Mouse (Mus musculus): Measurements from ENCODE around the gene Cfap100. TPM values are rescaled to one million over a fixed set of nuclear protein-coding genes. Genes with fewer than 3 reads are reported as not detected.

Gene Cfap100
- total RNA-seq, 2 experiments from 2014 or later: 4.9 to 5.3 TPM

DNA sequence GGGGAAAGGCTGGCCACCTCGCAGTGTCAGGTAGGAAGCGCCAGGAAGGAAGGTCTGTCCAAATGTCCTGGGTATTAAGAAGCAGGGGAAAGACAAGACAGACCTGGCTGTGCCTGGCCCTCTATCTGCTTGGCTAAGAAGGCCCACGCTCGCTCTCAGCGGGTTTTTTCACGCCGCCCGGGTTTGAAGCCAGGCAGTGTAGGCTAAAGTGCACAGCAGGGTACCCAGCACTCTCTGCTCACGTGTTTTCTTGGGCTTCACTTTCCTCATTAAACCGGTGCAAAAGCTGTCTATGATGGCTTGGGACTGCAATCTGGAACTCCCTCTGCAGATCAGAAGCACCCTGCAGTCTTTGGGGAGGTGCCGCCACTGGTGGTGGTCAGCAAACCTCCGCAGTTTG is 33.2 kb upstream of the Cfap100 start:
- DNase-seq (ENCODE audit: low spot score in 2 of 2): no peak

DNA sequence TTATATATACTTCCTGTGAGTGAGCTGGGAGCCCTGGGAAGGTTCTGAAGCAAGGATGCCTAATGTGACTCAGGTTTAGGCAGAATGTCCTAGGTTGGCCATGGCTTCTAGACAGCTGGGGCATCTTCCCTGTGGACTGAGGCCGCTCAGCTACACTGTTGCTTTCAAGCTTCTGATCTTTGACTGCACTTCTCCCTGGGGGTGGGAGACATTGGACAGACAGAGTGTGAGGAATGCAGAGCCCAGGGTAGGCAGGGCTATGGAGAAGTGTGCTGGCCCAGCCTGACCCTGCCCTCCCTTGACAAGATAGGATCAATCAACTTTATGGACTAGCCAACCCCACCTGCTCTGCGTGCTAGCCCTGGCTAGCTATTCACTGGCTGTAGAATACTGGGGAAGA is 32.6 kb upstream of the Cfap100 start:
- DNase-seq (ENCODE audit: low spot score in 2 of 2): no peak

DNA sequence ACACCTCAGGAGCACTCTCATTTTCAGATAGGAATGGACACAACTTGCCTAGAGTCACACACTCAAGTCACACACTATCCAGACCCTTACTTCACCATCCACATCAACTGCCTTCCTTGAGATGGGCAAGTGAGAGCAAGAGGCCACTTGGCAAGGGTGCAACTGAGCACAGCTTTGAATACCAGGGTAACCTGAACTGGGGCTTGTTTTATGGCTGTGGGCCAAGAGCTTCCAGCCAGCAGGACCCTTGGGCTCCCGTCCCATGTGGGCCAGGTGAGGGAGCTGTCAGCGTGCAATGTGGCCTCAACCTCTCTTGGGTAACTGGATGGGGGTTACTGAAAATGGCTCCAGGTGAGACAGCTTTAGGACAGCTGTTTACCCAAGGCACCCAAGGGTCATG is 28.8 kb upstream of the Cfap100 start:
- DNase-seq (ENCODE audit: low spot score in 2 of 2): no peak

DNA sequence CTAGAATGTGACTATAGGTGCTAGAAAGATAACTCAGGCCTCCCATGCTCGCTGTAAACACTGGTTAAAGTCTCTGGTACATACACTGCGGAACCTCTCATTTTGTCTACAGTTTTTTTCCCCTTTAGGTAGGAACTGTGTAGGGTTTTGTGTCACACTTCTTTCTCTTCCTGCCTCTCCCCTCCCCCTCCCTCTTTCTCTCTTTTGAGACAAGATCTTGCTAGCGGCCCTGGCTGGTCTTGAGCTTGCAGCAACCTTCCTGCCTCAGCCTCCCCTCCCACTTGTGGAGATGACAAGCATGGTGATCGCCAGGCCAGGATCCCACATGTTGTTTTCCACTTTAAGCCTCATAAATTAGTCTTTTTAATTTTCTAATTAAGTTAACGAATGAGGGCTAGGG is 25.2 kb upstream of the Cfap100 start:
- no peak for DNase-seq (ENCODE audit: low spot score in 2 of 2)

DNA sequence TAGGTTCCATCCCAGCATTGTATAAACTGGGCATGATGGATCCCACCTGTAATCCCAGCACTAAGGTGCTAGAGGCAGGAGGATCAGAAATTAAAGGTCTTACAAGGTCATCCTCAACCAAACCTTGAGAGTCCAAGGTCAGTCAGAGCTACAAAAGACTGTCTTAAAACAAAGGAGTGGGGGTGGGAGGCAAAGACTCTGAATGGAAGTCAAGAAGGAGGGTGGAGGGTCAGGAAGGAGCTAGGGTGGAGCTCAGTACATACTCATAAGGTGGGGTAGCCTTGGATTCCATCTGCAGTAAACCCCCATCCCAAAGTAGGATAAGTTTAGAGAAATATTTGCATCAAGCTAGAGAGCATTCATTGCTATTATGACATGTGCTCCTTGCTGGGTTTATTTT is 24.0 kb upstream of the Cfap100 start:
- DNase-seq (ENCODE audit: low spot score in 2 of 2): no peak

DNA sequence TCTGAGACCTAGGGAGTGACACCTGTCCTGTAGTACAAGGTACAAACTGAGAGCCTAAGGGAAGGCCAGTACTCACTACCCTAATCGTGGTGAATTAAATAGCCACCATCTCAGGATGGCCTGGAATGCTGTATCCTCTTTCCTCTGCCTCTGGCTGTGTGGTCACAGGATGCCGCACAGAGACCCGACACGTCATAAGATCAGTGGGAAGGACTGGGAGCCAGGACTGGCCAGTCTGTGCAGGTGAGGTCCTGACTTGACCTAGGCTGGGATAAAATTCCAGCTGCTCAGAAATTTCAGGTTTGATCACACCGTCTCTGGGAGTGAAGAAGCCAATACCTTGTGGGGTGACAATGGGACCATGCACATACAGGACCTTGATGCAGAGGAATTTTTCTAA is 22.9 kb upstream of the Cfap100 start:
- DNase-seq (ENCODE audit: low spot score in 2 of 2): no peak

DNA sequence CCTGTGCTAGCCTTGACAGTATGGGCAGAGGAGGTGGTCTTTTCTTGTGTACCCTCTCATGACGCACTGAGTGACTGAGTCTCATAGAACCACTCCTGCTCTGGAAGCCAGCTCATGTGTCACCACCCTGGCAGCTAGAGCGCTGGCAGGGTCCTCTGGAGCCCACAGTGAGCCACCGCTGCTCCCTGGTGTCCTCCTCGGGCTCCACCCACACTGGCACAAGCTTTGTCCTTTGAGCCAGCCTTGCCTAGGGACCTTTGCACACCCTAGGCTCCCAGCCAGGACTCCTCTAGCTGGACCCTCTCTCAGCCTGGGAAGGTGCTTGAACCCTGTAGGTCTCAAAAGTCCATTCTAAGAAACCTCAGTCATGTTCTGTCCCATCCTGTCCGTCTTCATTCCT is 22.1 kb upstream of the Cfap100 start:
- no peak for DNase-seq (ENCODE audit: low spot score in 2 of 2)

DNA sequence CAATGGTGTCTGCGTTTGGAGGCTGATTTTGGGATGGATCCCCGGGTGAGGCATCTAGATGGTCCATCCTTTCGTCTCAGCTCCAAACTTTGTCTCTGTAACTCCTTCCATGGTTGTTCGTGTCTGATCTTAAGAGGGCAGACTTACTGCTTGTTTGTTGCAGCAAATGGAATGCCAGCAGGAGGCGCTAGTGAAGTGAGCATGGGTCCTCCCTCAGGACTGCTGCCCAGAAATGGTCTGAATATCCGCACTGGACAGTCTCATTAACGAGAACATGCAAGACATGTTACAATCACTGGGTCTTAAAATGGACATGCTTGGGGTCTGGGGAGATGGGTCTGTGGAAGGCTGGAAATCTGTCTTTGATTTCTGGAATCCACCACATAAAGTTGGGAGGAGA is 21.6 kb upstream of the Cfap100 start:
- peak; percentile 80 to 92 for DNase-seq (ENCODE audit: low spot score in 2 of 2)

DNA sequence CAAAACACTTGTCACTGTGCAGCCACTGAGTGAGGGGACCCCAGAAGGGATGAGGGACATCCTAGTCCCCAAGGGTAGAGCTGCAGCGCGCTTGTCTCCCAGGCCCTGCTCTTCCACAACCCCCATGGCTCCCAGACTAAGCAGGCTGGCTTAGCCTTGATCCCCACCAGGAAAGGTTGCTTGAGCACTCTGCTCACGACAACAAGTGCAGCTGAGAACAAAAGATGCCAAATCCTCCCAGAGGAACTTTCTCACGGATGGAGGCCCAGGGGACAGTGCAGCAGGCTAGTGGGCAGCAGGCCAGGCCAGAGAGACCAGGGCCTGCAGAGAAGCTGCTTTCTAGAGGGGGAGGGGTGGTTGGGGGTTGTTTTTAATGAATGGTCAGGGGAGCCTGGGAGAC is 18.3 kb upstream of the Cfap100 start:
- no peak for DNase-seq (ENCODE audit: low spot score in 2 of 2)

DNA sequence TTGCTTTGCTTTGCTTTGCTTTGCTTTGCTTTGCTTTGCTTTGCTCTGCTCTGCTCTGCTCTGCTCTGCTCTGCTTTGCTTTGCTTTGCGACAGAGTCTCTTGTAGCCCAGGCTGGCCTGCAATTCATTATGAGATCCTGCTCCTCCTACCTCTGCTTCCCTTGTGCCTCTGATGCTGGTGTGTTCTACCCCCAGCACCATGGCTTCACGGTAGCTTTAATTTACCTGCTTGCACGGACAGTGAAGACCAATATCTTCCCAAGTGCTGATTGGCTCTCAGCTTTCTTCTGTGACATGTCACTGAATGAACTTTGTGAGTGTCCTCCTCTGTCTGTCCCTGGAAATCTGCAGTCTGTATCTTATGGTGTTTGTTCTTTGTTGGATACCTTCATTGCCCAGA is 8.4 kb upstream of the Cfap100 start:
- no peak for DNase-seq (ENCODE audit: low spot score in 2 of 2)

DNA sequence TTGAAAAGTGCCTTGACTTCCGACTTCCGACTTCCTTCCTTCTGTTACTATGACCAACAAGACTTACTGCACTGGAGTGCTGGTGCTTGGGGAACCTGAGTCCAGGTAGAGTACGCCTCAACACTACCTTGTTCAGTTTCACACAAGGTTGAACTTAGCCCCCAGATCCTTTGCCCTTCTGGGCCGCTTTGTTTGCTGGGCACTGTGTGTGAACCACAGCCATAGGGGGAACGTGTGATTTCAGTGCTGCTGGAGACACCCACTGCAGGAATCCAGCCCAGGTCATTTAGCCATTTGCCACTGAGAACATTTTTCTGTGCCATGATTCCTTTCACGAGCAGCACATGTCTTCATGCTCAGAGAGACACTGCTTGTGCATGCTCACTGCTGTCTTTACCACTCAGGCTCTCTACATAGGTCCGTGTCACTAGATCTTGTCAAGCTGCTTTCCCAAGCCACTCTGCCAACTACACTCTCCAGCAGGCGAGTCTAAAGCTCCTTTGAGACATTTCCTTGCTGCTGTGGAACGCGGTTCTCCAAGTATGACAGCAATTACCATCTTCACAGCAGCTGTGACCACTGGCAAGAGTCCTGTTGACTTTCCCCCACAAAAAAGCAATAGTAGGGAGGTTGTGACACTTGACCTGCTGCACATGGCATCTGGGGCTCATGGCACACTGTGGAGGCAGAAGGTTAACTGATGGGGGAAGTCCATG is 7.8 kb upstream of the Cfap100 start:
- DNase-seq (ENCODE audit: low spot score in 2 of 2): no peak

DNA sequence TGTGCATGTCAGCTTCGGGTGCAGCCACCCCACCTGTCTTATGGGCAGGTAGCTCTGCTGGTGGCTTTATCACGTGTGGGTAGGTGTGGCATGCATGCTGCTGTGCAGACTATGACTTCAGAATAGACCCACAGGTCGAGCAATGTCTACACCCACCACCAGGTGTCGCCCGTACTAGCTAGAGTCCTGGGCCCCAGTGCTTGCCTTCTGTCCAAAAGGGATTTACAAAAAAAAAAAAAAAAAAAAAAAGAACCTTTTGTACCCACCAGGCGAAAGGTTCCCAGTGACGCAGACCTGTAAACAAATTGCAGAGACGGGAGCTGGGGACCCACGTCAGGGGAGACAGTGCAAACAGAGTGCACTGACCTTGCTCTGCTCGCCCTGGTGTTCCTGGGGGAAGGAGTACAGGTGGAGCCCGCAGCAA is 6.6 kb upstream of the Cfap100 start:
- DNase-seq (ENCODE audit: low spot score in 2 of 2): peak; percentile 84 to 88

DNA sequence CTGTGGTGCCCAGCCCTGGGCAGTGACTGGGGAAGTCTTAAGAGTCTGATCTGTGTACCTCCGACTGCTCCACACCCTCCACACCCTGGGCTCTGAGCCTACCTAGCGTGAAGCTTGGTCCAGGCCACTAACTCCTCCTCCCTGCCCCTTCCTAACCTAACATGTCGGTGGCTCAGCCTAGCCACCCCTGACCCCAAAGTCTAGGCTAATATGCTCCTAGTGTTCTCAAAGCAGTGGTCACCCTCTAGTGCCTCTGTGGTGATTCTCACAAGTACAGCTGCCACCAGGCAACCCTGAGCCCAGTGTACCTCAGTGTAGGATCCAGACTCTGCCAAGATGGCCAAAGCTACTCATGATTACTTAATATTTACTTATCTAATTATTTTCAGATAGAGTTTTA is 6.1 kb upstream of the Cfap100 start:
- DNase-seq (ENCODE audit: low spot score in 2 of 2): no peak

DNA sequence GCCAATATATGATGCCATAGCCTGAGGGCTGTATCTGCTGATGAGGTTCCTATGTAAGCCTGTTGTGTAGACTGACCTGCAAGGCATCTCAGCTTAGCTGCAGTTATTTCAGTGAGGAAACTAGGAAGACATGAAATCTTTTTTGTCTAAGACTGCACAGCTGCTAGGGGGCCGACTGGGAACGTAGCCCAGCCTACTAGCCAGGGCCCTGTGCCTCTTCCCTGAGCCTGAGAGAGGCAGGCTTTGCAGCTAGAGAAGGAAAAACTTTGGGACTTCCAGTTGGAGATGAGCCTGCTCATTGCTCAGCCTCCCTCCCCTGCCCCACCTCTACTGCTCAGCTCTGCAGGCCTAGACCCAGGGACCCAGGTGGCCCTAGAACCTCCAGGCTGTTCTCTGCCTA is 2.9 kb upstream of the Cfap100 start:
- DNase-seq (ENCODE audit: low spot score in 2 of 2): peak; percentile 64 to 68

DNA sequence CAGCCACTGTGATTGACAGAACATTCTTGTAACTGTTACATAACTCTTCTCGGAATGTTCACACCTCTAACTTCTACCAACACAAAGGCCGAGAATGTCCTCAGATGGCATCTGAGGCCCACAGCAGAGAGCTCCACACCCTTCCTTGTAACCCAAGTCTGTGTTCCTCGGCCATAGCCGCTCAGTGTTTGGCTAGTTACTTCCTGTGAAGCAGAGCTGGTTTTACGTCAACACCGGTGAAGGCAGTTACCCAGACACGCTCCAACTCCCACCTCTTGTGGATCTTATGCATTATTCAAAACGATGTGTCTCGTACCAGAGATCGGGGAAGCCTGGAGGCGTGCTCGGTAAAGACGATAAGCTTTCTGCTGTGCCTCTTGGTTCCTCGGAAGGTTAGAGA is 1.3 kb upstream of the Cfap100 start:
- DNase-seq (ENCODE audit: low spot score in 2 of 2): peak; percentile 44 to 63

DNA sequence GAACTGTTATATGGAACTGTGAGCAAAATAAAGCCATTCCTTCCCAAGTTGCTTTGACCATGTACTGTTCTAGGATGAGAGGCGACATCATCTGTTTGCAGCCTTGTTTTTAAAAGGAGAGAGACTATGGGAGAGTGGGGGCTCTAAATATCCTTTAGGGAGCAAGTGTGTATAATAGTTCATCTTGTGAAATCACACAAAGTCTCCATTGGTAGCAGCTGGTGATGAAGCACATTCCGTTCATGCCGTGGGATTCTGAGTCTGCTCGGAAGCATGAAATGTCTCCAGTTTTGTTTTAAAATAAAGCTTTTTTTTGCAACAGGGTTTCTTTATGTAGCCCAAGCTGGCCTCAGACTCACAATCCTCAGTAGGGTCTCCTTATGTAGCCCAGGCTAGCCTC is 2.6 kb downstream of the Cfap100 start:
- DNase-seq (ENCODE audit: low spot score in 2 of 2): no peak

DNA sequence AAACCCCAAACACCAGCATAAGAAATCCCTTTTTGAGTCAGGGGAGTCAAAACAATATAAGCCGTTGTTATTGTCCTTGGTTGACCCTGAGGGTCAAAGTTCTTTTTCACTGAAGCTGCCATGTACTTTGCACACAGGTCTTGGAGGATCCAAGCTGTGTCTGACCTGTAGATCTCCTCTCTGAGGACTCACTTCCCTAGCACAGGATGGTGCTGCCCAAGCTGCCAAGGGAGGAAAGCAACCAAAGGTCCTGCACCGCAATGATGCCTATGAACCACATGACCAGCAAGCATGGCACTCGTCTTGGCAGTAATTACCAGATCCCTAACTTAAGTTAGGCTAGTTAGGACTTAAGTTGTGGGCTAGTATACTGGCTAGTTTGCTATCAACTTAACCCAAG is 3.2 kb downstream of the Cfap100 start:
- DNase-seq (ENCODE audit: low spot score in 2 of 2): no peak

DNA sequence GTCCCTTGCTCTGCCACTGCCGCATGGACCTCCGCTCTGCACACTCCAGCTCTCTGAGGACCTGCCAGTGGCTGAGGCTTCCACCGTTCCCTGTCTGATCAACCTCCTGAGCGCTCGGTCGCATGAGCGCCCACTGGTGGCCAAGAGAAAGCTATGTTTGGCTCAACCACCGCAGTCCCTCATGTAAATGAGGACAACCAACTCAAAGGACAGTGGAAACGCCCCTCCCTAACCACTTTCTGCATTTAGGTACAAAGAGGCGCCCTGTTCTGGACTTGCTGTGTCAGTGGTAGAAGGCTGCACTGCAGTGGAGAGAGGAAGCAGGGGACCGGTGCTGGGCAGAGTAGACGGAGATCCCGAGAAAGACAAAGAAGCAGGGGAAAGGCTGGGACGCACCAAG is 6.0 kb downstream of the Cfap100 start:
- peak; percentile 84 to 88 for DNase-seq (ENCODE audit: low spot score in 2 of 2)

DNA sequence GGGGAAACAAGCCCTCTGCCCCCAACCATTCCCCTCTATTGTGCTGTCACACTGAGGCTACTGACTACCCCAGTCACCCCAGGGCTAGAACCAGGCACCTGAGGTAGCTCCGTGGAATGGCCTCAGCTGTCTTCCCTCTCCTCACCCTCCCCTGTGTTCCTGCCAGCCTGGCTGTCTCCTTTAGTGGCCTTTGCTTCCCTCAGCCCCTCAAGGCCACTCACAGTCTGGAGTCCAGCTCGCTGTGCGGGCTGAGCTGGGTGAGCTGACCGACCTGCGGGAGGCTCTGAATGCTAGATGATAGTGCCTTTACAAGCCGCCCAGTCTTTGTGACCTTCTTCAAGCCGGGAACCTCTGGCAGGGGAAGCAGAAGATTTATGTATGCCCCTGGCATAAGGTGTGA is 16.7 kb downstream of the Cfap100 start:
- DNase-seq (ENCODE audit: low spot score in 2 of 2): no peak

DNA sequence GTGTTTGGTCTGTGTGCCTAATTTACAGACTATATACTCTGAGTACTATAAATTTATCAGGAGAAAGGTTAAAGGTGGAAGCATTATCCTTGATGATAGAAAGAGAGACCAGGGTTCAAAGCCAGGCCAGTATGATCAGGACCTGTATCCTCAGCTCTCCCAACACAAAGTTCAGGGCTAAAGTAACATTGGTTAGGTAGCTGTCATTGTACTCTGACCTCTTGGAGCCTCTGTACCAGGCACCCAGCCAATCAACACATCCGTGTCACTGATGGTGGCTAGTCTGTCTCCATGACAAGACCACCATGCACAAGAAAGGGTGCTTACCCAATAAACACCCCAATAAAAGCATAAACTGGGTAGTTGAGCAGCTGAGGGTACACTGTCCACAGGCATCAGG is 17.6 kb downstream of the Cfap100 start:
- no peak for DNase-seq (ENCODE audit: low spot score in 2 of 2)

DNA sequence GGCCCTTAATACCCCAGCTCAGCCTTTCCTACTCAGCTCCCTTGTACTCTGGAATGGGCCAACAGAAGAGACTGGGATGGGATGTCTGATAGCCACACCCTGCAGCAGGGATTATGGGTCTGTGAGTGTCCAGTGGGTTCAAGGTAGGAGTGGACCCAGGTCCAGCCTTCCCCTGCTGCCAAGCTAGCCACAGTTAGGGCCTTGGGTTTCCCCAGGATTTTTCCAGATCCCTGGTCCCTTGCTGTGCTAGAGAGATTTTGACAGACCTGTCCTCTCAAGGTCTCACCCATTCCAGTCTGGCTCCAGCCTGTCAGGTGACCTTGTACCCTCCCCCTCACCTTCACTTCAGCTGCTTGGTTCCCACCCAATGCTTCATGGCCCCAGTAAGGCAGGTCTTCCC is 20.0 kb downstream of the Cfap100 start:
- DNase-seq (ENCODE audit: low spot score in 2 of 2): no peak

DNA sequence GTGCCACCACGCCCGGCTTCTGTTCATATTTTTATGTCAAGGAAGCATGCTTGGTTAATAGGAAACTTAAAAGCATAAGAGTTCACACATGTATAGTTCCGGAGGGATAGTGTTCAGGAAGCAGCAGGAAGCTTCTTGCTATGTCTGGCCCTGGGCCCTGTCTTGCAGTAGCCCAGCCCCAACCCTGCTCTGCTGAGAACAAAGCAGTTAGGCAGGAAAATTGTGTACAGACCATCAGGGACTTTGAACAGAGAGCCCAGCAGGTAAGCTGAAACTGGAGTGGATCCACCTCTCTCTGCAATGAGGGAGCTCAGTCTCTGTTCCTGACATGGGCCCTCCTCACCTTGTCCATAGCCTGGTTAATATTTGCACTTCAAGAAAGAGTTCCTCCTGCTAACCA is 31.3 kb downstream of the Cfap100 start:
- DNase-seq (ENCODE audit: low spot score in 2 of 2): no peak

DNA sequence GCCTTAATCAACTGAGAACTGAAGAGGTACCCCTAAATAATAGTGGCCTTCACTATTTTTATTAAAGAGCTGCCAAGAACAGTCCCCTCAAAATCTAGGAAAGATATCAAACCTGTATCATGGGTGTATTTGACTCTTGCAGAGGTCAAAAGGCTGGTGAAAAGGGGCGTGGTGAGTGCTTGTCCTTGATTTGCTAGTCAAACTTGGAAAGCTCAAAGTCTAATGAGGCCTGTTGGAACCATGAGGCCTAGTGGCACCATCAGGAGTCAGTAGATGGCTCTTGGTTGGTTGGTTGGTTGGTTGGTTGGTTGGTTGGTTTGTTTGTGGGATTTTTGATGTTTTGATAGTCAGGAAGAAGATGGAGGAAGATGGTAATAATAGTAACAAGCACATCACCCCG is 32.8 kb downstream of the Cfap100 start:
- no peak for DNase-seq (ENCODE audit: low spot score in 2 of 2)

DNA sequence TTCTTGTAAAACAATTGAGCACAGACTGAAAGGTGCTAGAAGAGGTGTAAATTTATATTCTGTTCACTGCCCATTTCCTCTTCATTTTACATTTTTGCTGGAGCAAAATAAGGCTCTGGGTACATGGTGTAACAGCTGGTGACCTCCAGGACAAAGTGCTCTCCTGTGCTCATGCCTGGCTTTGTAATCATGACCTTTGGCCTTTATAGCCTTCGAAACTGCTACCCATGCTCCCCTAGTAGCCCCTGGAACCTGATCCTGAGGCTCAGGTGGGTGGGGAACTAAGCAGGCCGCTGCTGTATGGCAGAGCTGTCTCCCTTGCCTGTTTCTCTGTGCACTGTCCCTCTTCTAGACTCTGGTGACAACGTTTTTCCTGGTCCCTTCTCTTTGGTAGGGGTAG is 34.6 kb downstream of the Cfap100 start:
- DNase-seq (ENCODE audit: low spot score in 2 of 2): no peak

All from left cerebral cortex, adult 18-20 months (tissue).